Mouse (Mus musculus): ENCODE results near the gene Pycard. TPM values are rescaled to one million over a fixed set of nuclear protein-coding genes. Genes with fewer than 3 reads are reported as not detected.
"Not testable (repeated sequence)": the region's sequence is repeated elsewhere in the genome, so short reads cannot be mapped to it uniquely, and the experiment has no call there.

Pycard gene
- 0.79 and 3.6 TPM in 2 replicates for polyA plus RNA-seq (2012; ENCODE audit: insufficient read depth, insufficient read length, missing spikeins)

- Histone ChIP-seq H3K4me1 (ENCODE audit: control insufficient read depth, insufficient read depth, insufficient read length, low read length) (peaks cover 3% of the 10 kb centered on the region; the same call in 1 of the 2 replicates), H3K4me3 (ENCODE audit: insufficient read depth, low read depth, low read length) (peak within 1 kb of the TSS; percentile 52), H3K27ac (replicated peaks; ENCODE audit: low read depth, low read length) (no peak within 1 kb of the TSS)
These were observed at the start of gene Pycard for GRCm38 (mm10) chr7:127993341-127993977. Gene Pycard, minus strand, starts transcription at chr7:127993867.

GRCm38 (mm10) chr7:128042161-128042820 lies 48.6 kb upstream of the Pycard start:
- H3K4me3 ChIP-seq (ENCODE audit: insufficient read depth, low read depth, low read length); H3K4me1 ChIP-seq (ENCODE audit: control insufficient read depth, insufficient read depth, insufficient read length, low read length); H3K27ac ChIP-seq (replicated peaks; ENCODE audit: low read depth, low read length): not testable (repeated sequence)

- H3K27ac ChIP-seq (replicated peaks; ENCODE audit: low read depth, low read length): no peak overlapping the region
- no peaks in the 10 kb centered on the region for H3K4me1 ChIP-seq (ENCODE audit: control insufficient read depth, insufficient read depth, insufficient read length, low read length)
- H3K4me3 ChIP-seq (ENCODE audit: insufficient read depth, low read depth, low read length): no peak overlapping the region
These were observed 39.9 kb upstream of the Pycard start for GRCm38 (mm10) chr7:128033616-128034015.

GRCm38 (mm10) chr7:128032989-128033293 lies 39.3 kb upstream of the Pycard start:
- H3K4me3 ChIP-seq (ENCODE audit: insufficient read depth, low read depth, low read length): no peak overlapping the region
- H3K4me1 ChIP-seq (ENCODE audit: control insufficient read depth, insufficient read depth, insufficient read length, low read length): no peaks in the 10 kb centered on the region
- H3K27ac ChIP-seq (replicated peaks; ENCODE audit: low read depth, low read length): no peak overlapping the region

- H3K4me3 ChIP-seq (ENCODE audit: insufficient read depth, low read depth, low read length): no peak overlapping the region
- H3K27ac ChIP-seq (replicated peaks; ENCODE audit: low read depth, low read length): no peak overlapping the region
These were observed 38.8 kb upstream of the Pycard start for GRCm38 (mm10) chr7:128032290-128032988.

GRCm38 (mm10) chr7:128031403-128031976 lies 37.8 kb upstream of the Pycard start:
- no peak overlapping the region for H3K4me3 ChIP-seq (ENCODE audit: insufficient read depth, low read depth, low read length)
- no peaks in the 10 kb centered on the region for H3K4me1 ChIP-seq (ENCODE audit: control insufficient read depth, insufficient read depth, insufficient read length, low read length)
- H3K27ac ChIP-seq (replicated peaks; ENCODE audit: low read depth, low read length): no peak overlapping the region

More at GRCm38 (mm10) chr7:128032290-128032988, 38.8 kb upstream of the Pycard start:
- no peaks in the 10 kb centered on the region for H3K4me1 ChIP-seq (ENCODE audit: control insufficient read depth, insufficient read depth, insufficient read length, low read length)

- Histone ChIP-seq H3K27ac (replicated peaks; ENCODE audit: low read depth, low read length) (no peak overlapping the region), H3K4me1 (ENCODE audit: control insufficient read depth, insufficient read depth, insufficient read length, low read length) (no peaks in the 10 kb centered on the region), H3K4me3 (ENCODE audit: insufficient read depth, low read depth, low read length) (no peak overlapping the region)
These were observed 31.7 kb upstream of the Pycard start for GRCm38 (mm10) chr7:128025381-128025780.

- Histone ChIP-seq H3K27ac (replicated peaks; ENCODE audit: low read depth, low read length) (no peak overlapping the region), H3K4me1 (ENCODE audit: control insufficient read depth, insufficient read depth, insufficient read length, low read length) (no peaks in the 10 kb centered on the region), H3K4me3 (ENCODE audit: insufficient read depth, low read depth, low read length) (no peak overlapping the region)
These were observed 31.3 kb upstream of the Pycard start for GRCm38 (mm10) chr7:128024932-128025331.

- no peak overlapping the region for H3K4me3 ChIP-seq (ENCODE audit: insufficient read depth, low read depth, low read length)
- H3K4me1 ChIP-seq (ENCODE audit: control insufficient read depth, insufficient read depth, insufficient read length, low read length): no peaks in the 10 kb centered on the region
- H3K27ac ChIP-seq (replicated peaks; ENCODE audit: low read depth, low read length): no peak overlapping the region
These were observed 30.7 kb upstream of the Pycard start for GRCm38 (mm10) chr7:128024364-128024763.

- no peak overlapping the region for H3K4me3 ChIP-seq (ENCODE audit: insufficient read depth, low read depth, low read length)
- no peak overlapping the region for H3K27ac ChIP-seq (replicated peaks; ENCODE audit: low read depth, low read length)
- no peaks in the 10 kb centered on the region for H3K4me1 ChIP-seq (ENCODE audit: control insufficient read depth, insufficient read depth, insufficient read length, low read length)
These were observed 29.9 kb upstream of the Pycard start for GRCm38 (mm10) chr7:128023565-128023964.

- Histone ChIP-seq H3K4me3 (ENCODE audit: insufficient read depth, low read depth, low read length) (no peak overlapping the region), H3K27ac (replicated peaks; ENCODE audit: low read depth, low read length) (no peak overlapping the region), H3K4me1 (ENCODE audit: control insufficient read depth, insufficient read depth, insufficient read length, low read length) (no peaks in the 10 kb centered on the region)
These were observed 29.3 kb upstream of the Pycard start for GRCm38 (mm10) chr7:128022974-128023373.

- no peaks in the 10 kb centered on the region for H3K4me1 ChIP-seq (ENCODE audit: control insufficient read depth, insufficient read depth, insufficient read length, low read length)
- H3K4me3 ChIP-seq (ENCODE audit: insufficient read depth, low read depth, low read length): no peak overlapping the region
- no peak overlapping the region for H3K27ac ChIP-seq (replicated peaks; ENCODE audit: low read depth, low read length)
These were observed 25.5 kb upstream of the Pycard start for GRCm38 (mm10) chr7:128019187-128019586.

- Histone ChIP-seq H3K4me1 (ENCODE audit: control insufficient read depth, insufficient read depth, insufficient read length, low read length) (no peaks in the 10 kb centered on the region), H3K27ac (replicated peaks; ENCODE audit: low read depth, low read length) (no peak overlapping the region), H3K4me3 (ENCODE audit: insufficient read depth, low read depth, low read length) (no peak overlapping the region)
These were observed 24.6 kb upstream of the Pycard start for GRCm38 (mm10) chr7:128018275-128018674.

GRCm38 (mm10) chr7:128016650-128017049 lies 23.0 kb upstream of the Pycard start:
- Histone ChIP-seq H3K27ac (replicated peaks; ENCODE audit: low read depth, low read length) (no peak overlapping the region), H3K4me1 (ENCODE audit: control insufficient read depth, insufficient read depth, insufficient read length, low read length) (no peaks in the 10 kb centered on the region), H3K4me3 (ENCODE audit: insufficient read depth, low read depth, low read length) (no peak overlapping the region)

- H3K4me1 ChIP-seq (ENCODE audit: control insufficient read depth, insufficient read depth, insufficient read length, low read length); H3K27ac ChIP-seq (replicated peaks; ENCODE audit: low read depth, low read length); H3K4me3 ChIP-seq (ENCODE audit: insufficient read depth, low read depth, low read length): not testable (repeated sequence)
These were observed 22.5 kb upstream of the Pycard start for GRCm38 (mm10) chr7:128016134-128016533.
